Mouse (Mus musculus) cerebellum, adult 2 months (tissue): ENCODE data around the gene Ptpn13. TPM values are rescaled to one million over a fixed set of nuclear protein-coding genes. Genes with fewer than 3 reads are reported as not detected.

Experiments used
- DNase-seq, 2 experiments: peaks; one replicate each; pipeline ENCODE4 v3.0.0; 2021
- H3K27ac ChIP-seq: fragments of 200-500 bp; 2 replicates; pipeline ENCODE4 v1.5.1; 2012; ENCODE audit warnings: low read length, control low read depth, inconsistent platforms; ENCODE audit not compliant: insufficient read depth
- H3K27me3 ChIP-seq: fragments of 200-500 bp; 2 replicates; pipeline ENCODE4 v1.6.1; 2012; ENCODE audit warnings: inconsistent platforms, mild to moderate bottlenecking, low read length, moderate library complexity; ENCODE audit not compliant: control insufficient read depth, insufficient read depth
- H3K4me1 ChIP-seq: fragments of 200-500 bp; 2 replicates; pipeline ENCODE4 v1.6.1; 2011; ENCODE audit warnings: low read length; ENCODE audit not compliant: control insufficient read depth, insufficient read depth
- H3K4me3 ChIP-seq: fragments of 200-500 bp; replicated peaks from 2 replicates; pipeline ENCODE3; 2011; ENCODE audit warnings: mild to moderate bottlenecking, low read depth, low read length, control low read depth; ENCODE audit not compliant: insufficient read depth
- CTCF ChIP-seq: fragments of 200-500 bp; IDR thresholded peaks from 2 replicates; pipeline ENCODE4 v1.5.1; 2011; ENCODE audit warnings: low read depth, mild to moderate bottlenecking, control low read depth, low read length, moderate library complexity, borderline replicate concordance; ENCODE audit not compliant: insufficient read depth
- POLR2A ChIP-seq: fragments of 200-500 bp; IDR thresholded peaks from 2 replicates; pipeline ENCODE4 v1.6.1; 2011; ENCODE audit warnings: low read length, control low read depth, borderline replicate concordance; ENCODE audit not compliant: insufficient read depth
- WGBS: fragments of 180-500 bp; shearing (Covaris S2); methylation state at CpG from one replicate; pipeline ENCODE4 v1.1.7; 2018; 5-methylcytosine and 5-hydroxymethylcytosine counted together
- polyA plus RNA-seq: library from polyadenylated mRNA; depleted of rRNA; stranded (reverse); fragments of >200 nt; gene quantifications from 2 replicates; pipeline ENCODE4 v1.2.3, GENCODE M21; 2012

Gene Ptpn13
- polyA plus RNA-seq, 1 experiment = 6.1 TPM

- peak in 1 of 2 experiments; percentile 19 for DNase-seq
- TF ChIP-seq CTCF (no peak), POLR2A (no peak)
- H3K27ac ChIP-seq = no peak overlapping the region
- no peaks in the 10 kb centered on the region for H3K27me3 ChIP-seq
- 66% methylated on average over 13 of the region's 13 CpGs for WGBS
- H3K4me1 ChIP-seq = peaks cover 28% of the 10 kb centered on the region
- H3K4me3 ChIP-seq = no peak overlapping the region
Observed at GRCm38 (mm10) chr5:103595394-103596226, 170.6 kb downstream of the Ptpn13 start.

GRCm38 (mm10) chr5:103596467-103597146, 171.6 kb downstream of the Ptpn13 start:
- no peak for TF ChIP-seq POLR2A
- TF ChIP-seq CTCF = no peak
- Histone ChIP-seq H3K4me1 (peaks cover 28% of the 10 kb centered on the region), H3K4me3 (no peak overlapping the region), H3K27ac (no peak overlapping the region), H3K27me3 (no peaks in the 10 kb centered on the region)
- WGBS = 67% methylated on average over 14 of the region's 14 CpGs
- peak; percentile 29 to 41 for DNase-seq

GRCm38 (mm10) chr5:103597604-103598003, 172.6 kb downstream of the Ptpn13 start:
- Histone ChIP-seq H3K4me1 (peaks cover 28% of the 10 kb centered on the region), H3K27ac (no peak overlapping the region), H3K27me3 (no peaks in the 10 kb centered on the region), H3K4me3 (no peak overlapping the region)
- no peak for TF ChIP-seq CTCF
- no peak for TF ChIP-seq POLR2A
- peak; percentile 71 to 86 for DNase-seq
- 11% methylated on average over 6 of the region's 6 CpGs for WGBS

GRCm38 (mm10) chr5:103598264-103598663, 173.3 kb downstream of the Ptpn13 start:
- peak; percentile 18 to 30 for DNase-seq
- no peak overlapping the region for H3K27ac ChIP-seq
- H3K27me3 ChIP-seq = no peaks in the 10 kb centered on the region
- 39% methylated on average over 9 of the region's 9 CpGs for WGBS
- TF ChIP-seq CTCF = no peak
- TF ChIP-seq POLR2A = no peak
- peaks cover 30% of the 10 kb centered on the region for H3K4me1 ChIP-seq
- H3K4me3 ChIP-seq = no peak overlapping the region

GRCm38 (mm10) chr5:103598881-103599280, 173.9 kb downstream of the Ptpn13 start:
- H3K4me3 ChIP-seq = no peak overlapping the region
- TF ChIP-seq POLR2A (no peak), CTCF (no peak)
- no peaks in the 10 kb centered on the region for H3K27me3 ChIP-seq
- no peak for DNase-seq
- H3K27ac ChIP-seq = no peak overlapping the region
- H3K4me1 ChIP-seq = peaks cover 31% of the 10 kb centered on the region
- WGBS = 91% methylated on average over 5 of the region's 5 CpGs

GRCm38 (mm10) chr5:103603115-103603893, 178.3 kb downstream of the Ptpn13 start:
- DNase-seq = peak; percentile 54 to 68
- peaks cover 7% of the 10 kb centered on the region for H3K4me1 ChIP-seq
- 36% methylated on average over 11 of the region's 11 CpGs for WGBS
- no peaks in the 10 kb centered on the region for H3K27me3 ChIP-seq
- no peak overlapping the region for H3K4me3 ChIP-seq
- no peak for TF ChIP-seq POLR2A
- TF ChIP-seq CTCF = no peak
- no peak overlapping the region for H3K27ac ChIP-seq

- no peak for TF ChIP-seq POLR2A
- TF ChIP-seq CTCF = no peak
- no peak overlapping the region for H3K4me3 ChIP-seq
- DNase-seq = no peak
- 94% methylated on average over 7 of the region's 7 CpGs for WGBS
- H3K4me1 ChIP-seq = peaks cover 6% of the 10 kb centered on the region
- H3K27me3 ChIP-seq = no peaks in the 10 kb centered on the region
- no peak overlapping the region for H3K27ac ChIP-seq
Observed at GRCm38 (mm10) chr5:103605707-103606106, 180.7 kb downstream of the Ptpn13 start.
